Mouse (Mus musculus) heart, postnatal 0 days (tissue): ENCODE measurements around the gene Gm15217.

ENCODE experiments used
- CTCF ChIP-seq: IDR thresholded peaks from 2 replicates; pipeline ENCODE4 v1.5.1; 2016; ENCODE audit warnings: antibody characterized with exemption, control low read depth, low read depth
- EP300 ChIP-seq: IDR thresholded peaks from 2 replicates; pipeline ENCODE4 v1.6.1; 2016; ENCODE audit warnings: antibody characterized with exemption, low read depth

- TF ChIP-seq CTCF (no peak), EP300 (no peak)
These were observed 48.0 kb downstream of the Gm15217 start for GRCm38 (mm10) chr14:46427251-46427650.
